Mouse (Mus musculus): ENCODE data around the gene Olfr1355.
"Not testable (repeated sequence)": the region's sequence is repeated elsewhere in the genome, so short reads cannot be mapped to it uniquely, and the experiment has no call there.

Gene Olfr1355

GRCm38 (mm10) chr10:78875240-78875639 lies at the start of gene Olfr1355:
Gene Olfr1355, plus strand, starts transcription at chr10:78875540.
- Histone ChIP-seq H3K27me3 (ENCODE audit: control insufficient read depth, insufficient read depth, low read length, poor library complexity, severe bottlenecking) (no peaks in the 10 kb centered on the region), H3K36me3 (ENCODE audit: control insufficient read depth, insufficient read depth, low read length, poor library complexity, severe bottlenecking) (no peaks in the 10 kb centered on the region)
- DNase-seq (ENCODE audit: low read depth, low spot score), result no peak

- H3K27me3 ChIP-seq (ENCODE audit: control insufficient read depth, insufficient read depth, low read length, poor library complexity, severe bottlenecking); DNase-seq (ENCODE audit: low read depth, low spot score); H3K36me3 ChIP-seq (ENCODE audit: control insufficient read depth, insufficient read depth, low read length, poor library complexity, severe bottlenecking): not testable (repeated sequence)
Measured at GRCm38 (mm10) chr10:78840456-78840855, 34.9 kb upstream of the Olfr1355 start.

- Histone ChIP-seq H3K36me3 (ENCODE audit: control insufficient read depth, insufficient read depth, low read length, poor library complexity, severe bottlenecking) (no peaks in the 10 kb centered on the region), H3K27me3 (ENCODE audit: control insufficient read depth, insufficient read depth, low read length, poor library complexity, severe bottlenecking) (no peaks in the 10 kb centered on the region)
- no peak for DNase-seq (ENCODE audit: low read depth, low spot score)
Measured at GRCm38 (mm10) chr10:78852066-78852465, 23.3 kb upstream of the Olfr1355 start, which contains the start of gene Olfr1356. Gene Olfr1356, minus strand, starts transcription at chr10:78852166.

GRCm38 (mm10) chr10:78912871-78913270 lies 37.5 kb downstream of the Olfr1355 start, which contains the start of gene Olfr1354:
Gene Olfr1354, plus strand, starts transcription at chr10:78913171.
- DNase-seq (ENCODE audit: low read depth, low spot score), result not testable (repeated sequence)

More at GRCm38 (mm10) chr10:78912871-78913270, 37.5 kb downstream of the Olfr1355 start, which contains the start of gene Olfr1354:
- H3K27me3 ChIP-seq (ENCODE audit: control insufficient read depth, insufficient read depth, low read length, poor library complexity, severe bottlenecking); H3K36me3 ChIP-seq (ENCODE audit: control insufficient read depth, insufficient read depth, low read length, poor library complexity, severe bottlenecking): not testable (repeated sequence)
